Mouse (Mus musculus) stomach, embryonic 14.5 days (tissue): ENCODE data around the gene Zscan26. TPM values are rescaled to one million over a fixed set of nuclear protein-coding genes. Genes with fewer than 3 reads are reported as not detected.
A peak's percentile ranks its signal among the peaks of the same experiment; 100 is the strongest.

ENCODE experiments used
- ATAC-seq: fragments of 200-750 bp; cut with Nextera tagmentation; 2 replicates; pipeline ENCODE4 v1.8.0; 2017; ENCODE audit warnings: low read depth, moderate TSS enrichment; ENCODE audit not compliant: insufficient number of reproducible peaks, insufficient read depth, low FRiP score
- H3K27ac ChIP-seq: fragments of 300-500 bp; sonication (generic); 2 replicates; pipeline ENCODE4 v1.5.1; 2014; ENCODE audit warnings: mild to moderate bottlenecking, low read length, moderate library complexity, mixed read lengths
- H3K27me3 ChIP-seq: fragments of 300-500 bp; sonication (generic); 2 replicates; pipeline ENCODE4 v1.6.1; 2014; ENCODE audit warnings: low read length, control low read depth, mixed read lengths; ENCODE audit not compliant: control insufficient read depth, insufficient read depth
- H3K36me3 ChIP-seq: fragments of 300-500 bp; sonication (generic); 2 replicates; pipeline ENCODE4 v1.6.1; 2014; ENCODE audit warnings: mild to moderate bottlenecking, control low read depth, low read length, moderate library complexity, mixed read lengths; ENCODE audit not compliant: control insufficient read depth, insufficient read depth
- H3K4me1 ChIP-seq: fragments of 300-500 bp; sonication (generic); 2 replicates; pipeline ENCODE4 v1.6.1; 2014; ENCODE audit warnings: low read length, control low read depth, mixed read lengths; ENCODE audit not compliant: control insufficient read depth, insufficient read depth
- H3K4me2 ChIP-seq: fragments of 300-500 bp; sonication (generic); replicated peaks from 2 replicates; pipeline ENCODE4 v1.6.1; 2014; ENCODE audit warnings: low read depth, low read length, control low read depth
- H3K4me3 ChIP-seq: fragments of 300-500 bp; sonication (generic); 2 replicates; pipeline ENCODE4 v1.5.1; 2014; ENCODE audit warnings: low read depth, low read length, control low read depth
- H3K9ac ChIP-seq: fragments of 300-500 bp; sonication (generic); replicated peaks from 2 replicates; pipeline ENCODE4 v1.6.1; 2014; ENCODE audit warnings: low read depth, mild to moderate bottlenecking, control low read depth, low read length, moderate library complexity, mixed read lengths
- H3K9me3 ChIP-seq: fragments of 300-500 bp; sonication (generic); 2 replicates; pipeline ENCODE4 v1.6.1; 2016; ENCODE audit warnings: low read depth, low read length, control low read depth; ENCODE audit not compliant: control insufficient read depth
- WGBS: fragments of 180-500 bp; shearing (Covaris S2); extraction: QIAGEN DNeasy Blood & Tissue Kit; methylation state at CpG from one replicate; pipeline ENCODE4 v1.1.7; 2014; 5-methylcytosine and 5-hydroxymethylcytosine counted together
- polyA plus RNA-seq: library from polyadenylated mRNA; unstranded; fragments of >200 nt; fragmentation: Nextera tagmentation; extraction: Ambion mirVana; gene quantifications from 2 replicates; pipeline ENCODE4 v1.2.1, GENCODE M21; 2014

Gene Zscan26
- polyA plus RNA-seq, 1 experiment from 2014 or later, result 35.8 TPM

DNA sequence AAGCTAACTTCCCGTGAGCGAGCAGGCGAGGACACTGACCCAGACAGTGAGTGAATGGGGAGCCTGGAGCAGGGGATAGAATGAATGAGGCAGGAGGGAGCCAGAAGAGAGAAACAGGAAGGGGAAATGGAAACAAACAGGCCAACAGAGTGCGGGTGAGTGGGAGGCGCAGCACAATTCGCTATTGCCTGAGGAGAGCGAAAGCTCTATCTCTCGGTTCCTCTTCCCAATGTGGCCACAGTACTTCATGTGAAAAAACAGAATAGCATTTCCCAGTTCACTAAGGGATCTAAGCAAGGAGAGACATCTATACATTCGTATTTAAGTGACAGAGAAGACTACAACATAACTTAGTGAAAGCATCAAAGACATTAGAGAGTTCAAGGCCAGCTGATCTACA is 6.7 kb downstream of the Zscan26 start:
- 89% methylated on average over 9 of the region's 9 CpGs for WGBS
- H3K9me3 ChIP-seq, result no peaks in the 10 kb centered on the region
- no peak overlapping the region for H3K4me3 ChIP-seq
- H3K4me1 ChIP-seq, result no peaks in the 10 kb centered on the region
- no peak overlapping the region for H3K4me2 ChIP-seq
- H3K9ac ChIP-seq, result no peak overlapping the region
- peaks cover 41% of the 10 kb centered on the region for H3K36me3 ChIP-seq
- ATAC-seq, result no peak
- H3K27ac ChIP-seq, result no peak overlapping the region
- no peaks in the 10 kb centered on the region for H3K27me3 ChIP-seq

DNA sequence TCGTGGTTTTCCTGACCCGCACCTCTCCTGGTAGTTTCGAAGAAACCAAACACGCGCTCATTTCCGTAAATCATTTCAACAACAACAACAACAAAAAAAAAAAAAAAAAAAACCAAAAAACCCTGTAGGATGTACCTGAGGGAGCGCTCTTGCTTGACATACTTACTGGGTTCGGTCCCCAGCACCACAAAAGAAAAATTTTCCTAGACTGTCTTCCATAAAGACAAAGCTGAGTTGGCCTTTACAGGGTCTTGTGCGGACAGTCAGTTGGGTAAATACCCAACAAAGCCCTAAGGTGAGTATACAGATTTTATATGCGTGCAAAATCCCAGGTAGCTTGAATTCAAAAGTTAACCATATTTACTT is 12.3 kb downstream of the Zscan26 start:
- H3K4me1 ChIP-seq, result 0 out of 2 replicates have a peak, but pooled peaks cover 3% of the 10 kb centered on the region
- peak overlapping the region; percentile 51 for H3K4me3 ChIP-seq
- H3K4me2 ChIP-seq, result peak overlapping the region; percentile 86
- H3K27me3 ChIP-seq, result no peaks in the 10 kb centered on the region
- 17% methylated on average over 10 of the region's 10 CpGs for WGBS
- no peak for ATAC-seq
- peaks cover 27% of the 10 kb centered on the region for H3K36me3 ChIP-seq
- no peaks in the 10 kb centered on the region for H3K9me3 ChIP-seq
- peak overlapping the region; percentile 78; the same call in 1 of the 2 replicates for H3K27ac ChIP-seq
- peak overlapping the region; percentile 52; the same call in 1 of the 2 replicates for H3K9ac ChIP-seq

DNA sequence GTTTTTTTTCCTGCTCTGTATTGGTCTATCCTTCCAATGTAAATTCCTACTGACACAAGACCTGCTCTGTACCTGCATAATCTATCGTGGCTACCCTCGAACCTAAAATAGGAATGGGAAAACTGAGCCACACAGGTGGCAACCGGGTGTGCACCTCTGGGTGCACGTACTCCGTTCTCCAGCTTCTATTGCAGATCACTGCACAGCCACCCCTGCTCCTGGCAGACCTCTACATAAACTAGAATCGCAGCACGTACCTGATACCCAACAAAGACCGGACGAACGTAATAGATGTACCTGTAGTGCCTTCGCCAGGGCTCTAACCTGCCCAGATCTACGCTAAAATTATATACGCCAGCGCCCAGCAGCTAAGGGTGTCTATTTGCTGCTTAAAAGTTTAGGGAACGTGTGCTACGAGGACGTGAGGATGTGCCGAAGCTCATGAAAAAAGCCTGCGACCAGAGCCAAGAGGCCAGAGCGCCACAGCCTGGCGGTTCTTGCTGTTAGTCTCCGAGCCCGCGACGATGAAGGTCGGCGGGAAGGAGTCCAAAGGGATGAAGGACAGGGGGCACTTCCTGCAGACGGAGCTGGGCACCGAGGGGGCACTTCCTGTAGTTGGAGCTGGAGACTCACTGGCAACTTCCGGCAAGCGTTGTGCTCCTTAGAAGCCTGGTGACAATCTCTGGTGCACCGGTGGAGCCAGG is 12.9 kb downstream of the Zscan26 start, which contains the start of gene Pgbd1:
Gene Pgbd1, minus strand, starts transcription at position 556 of the 704 bp plus-strand sequence.
- Histone ChIP-seq H3K36me3 (peaks cover 22% of the 10 kb centered on the region), H3K9me3 (no peaks in the 10 kb centered on the region), H3K4me2 (peak within 1 kb of the TSS; percentile 86), H3K4me3 (peak within 1 kb of the TSS; percentile 51), H3K27ac (peak within 1 kb of the TSS; percentile 78), H3K4me1 (0 out of 2 replicates have a peak, but pooled peaks cover 3% of the 10 kb centered on the region), H3K9ac (peak within 1 kb of the TSS; percentile 52), H3K27me3 (no peaks in the 10 kb centered on the region)
- under 1% methylated on average over 32 of the region's 32 CpGs for WGBS
- ATAC-seq, result peak; percentile 89

DNA sequence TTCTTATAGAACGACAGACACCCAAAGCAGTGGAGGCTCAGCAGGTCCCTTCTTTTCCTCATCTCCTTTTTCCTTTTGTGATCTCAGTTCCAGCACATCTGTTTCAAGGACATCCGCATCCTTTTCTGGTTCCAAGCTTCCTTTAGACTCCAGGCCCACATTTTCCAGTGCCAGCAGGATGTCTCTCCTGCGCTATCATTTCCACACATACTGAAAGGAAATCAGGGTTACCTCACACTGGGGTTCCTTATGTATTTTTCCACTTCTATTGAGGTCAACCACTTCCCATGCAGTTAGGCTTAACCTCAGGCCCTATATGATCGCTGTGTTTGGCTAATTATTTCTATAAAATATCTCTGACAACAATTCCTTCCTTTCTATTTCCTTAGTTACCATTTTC is 18.1 kb downstream of the Zscan26 start:
- H3K4me1 ChIP-seq, result 0 out of 2 replicates have a peak, but pooled peaks cover 3% of the 10 kb centered on the region
- H3K27me3 ChIP-seq, result no peaks in the 10 kb centered on the region
- no peak for ATAC-seq
- H3K9ac ChIP-seq, result no peak overlapping the region
- H3K36me3 ChIP-seq, result no peaks in the 10 kb centered on the region
- no peak overlapping the region for H3K4me3 ChIP-seq
- no peak overlapping the region for H3K27ac ChIP-seq
- 89% methylated on average over 4 of the region's 4 CpGs for WGBS
- H3K9me3 ChIP-seq, result no peaks in the 10 kb centered on the region
- no peak overlapping the region for H3K4me2 ChIP-seq

DNA sequence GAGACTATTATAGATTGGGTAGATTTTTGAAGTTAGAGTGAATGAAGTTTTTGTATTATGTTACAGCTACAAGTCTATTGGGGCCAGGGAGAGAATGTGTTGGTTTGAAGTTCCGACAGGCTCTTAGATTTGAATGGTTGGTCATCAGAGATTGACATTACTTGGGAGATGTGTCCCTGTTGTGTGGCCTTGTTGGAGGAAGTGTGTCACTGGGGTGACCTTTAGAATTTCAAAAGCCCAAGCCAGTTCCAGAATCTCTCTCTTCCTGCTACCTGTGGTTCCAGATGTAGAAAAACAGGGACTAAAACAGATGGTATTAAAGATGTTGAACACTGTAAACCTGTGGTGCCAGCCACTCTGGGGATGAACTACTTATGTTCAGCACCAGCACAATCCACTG is 25.9 kb downstream of the Zscan26 start:
- no peak overlapping the region for H3K4me3 ChIP-seq
- no peak overlapping the region for H3K9ac ChIP-seq
- no peaks in the 10 kb centered on the region for H3K4me1 ChIP-seq
- no peaks in the 10 kb centered on the region for H3K27me3 ChIP-seq
- ATAC-seq, result no peak
- no peaks in the 10 kb centered on the region for H3K36me3 ChIP-seq
- H3K9me3 ChIP-seq, result no peaks in the 10 kb centered on the region
- no peak overlapping the region for H3K27ac ChIP-seq
- 94% methylated on average over 1 of the region's 1 CpGs for WGBS
- no peak overlapping the region for H3K4me2 ChIP-seq

DNA sequence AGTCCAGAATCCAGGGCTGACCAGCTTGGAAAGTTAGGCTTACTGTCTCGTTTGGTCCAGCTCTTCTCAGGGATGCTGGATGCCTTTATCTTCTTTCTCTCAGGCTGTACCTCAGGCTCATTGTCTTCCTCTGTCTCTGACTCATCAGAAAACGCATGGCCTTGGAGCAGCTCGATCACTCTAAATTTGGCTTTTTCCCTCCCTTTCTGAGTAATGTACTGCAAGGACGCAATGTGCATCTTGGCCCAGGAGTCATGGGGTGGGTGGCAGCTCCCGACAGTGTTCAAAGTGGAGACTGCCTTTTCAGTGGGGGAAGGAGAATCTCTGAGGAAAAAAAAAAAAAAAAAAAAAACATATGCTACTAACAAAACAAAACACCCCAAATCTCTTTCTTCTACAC is 30.2 kb downstream of the Zscan26 start:
- H3K4me3 ChIP-seq, result no peak overlapping the region
- no peak overlapping the region for H3K27ac ChIP-seq
- no peak for ATAC-seq
- no peak overlapping the region for H3K9ac ChIP-seq
- no peaks in the 10 kb centered on the region for H3K27me3 ChIP-seq
- H3K36me3 ChIP-seq, result no peaks in the 10 kb centered on the region
- no peak overlapping the region for H3K4me2 ChIP-seq
- 71% methylated on average over 5 of the region's 5 CpGs for WGBS
- H3K4me1 ChIP-seq, result no peaks in the 10 kb centered on the region
- H3K9me3 ChIP-seq, result no peaks in the 10 kb centered on the region

DNA sequence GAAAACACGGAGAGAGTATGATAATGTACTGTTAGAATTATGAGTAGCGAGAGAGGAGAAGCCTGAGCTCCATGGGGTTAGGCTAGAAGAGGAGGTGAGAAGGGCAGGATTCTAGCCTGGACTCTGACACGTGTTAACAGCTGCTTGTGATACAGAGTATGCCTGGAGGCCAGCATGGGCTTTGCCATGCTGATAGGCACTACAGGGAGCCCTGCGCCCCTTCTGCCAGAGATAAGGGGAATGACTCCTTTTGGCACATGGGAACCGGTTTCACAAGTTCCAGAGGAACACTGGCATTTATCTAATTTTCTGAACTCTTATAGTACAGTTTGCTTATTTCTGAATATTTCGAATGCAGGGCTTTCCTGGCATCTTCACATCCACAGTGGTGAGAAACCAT is 34.7 kb downstream of the Zscan26 start:
- ATAC-seq, result peak; percentile 78
- 60% methylated on average over 6 of the region's 6 CpGs for WGBS
- no peaks in the 10 kb centered on the region for H3K9me3 ChIP-seq
- no peak overlapping the region for H3K4me3 ChIP-seq
- H3K27ac ChIP-seq, result no peak overlapping the region
- H3K4me2 ChIP-seq, result no peak overlapping the region
- no peaks in the 10 kb centered on the region for H3K27me3 ChIP-seq
- H3K9ac ChIP-seq, result no peak overlapping the region
- H3K4me1 ChIP-seq, result no peaks in the 10 kb centered on the region
- H3K36me3 ChIP-seq, result no peaks in the 10 kb centered on the region

DNA sequence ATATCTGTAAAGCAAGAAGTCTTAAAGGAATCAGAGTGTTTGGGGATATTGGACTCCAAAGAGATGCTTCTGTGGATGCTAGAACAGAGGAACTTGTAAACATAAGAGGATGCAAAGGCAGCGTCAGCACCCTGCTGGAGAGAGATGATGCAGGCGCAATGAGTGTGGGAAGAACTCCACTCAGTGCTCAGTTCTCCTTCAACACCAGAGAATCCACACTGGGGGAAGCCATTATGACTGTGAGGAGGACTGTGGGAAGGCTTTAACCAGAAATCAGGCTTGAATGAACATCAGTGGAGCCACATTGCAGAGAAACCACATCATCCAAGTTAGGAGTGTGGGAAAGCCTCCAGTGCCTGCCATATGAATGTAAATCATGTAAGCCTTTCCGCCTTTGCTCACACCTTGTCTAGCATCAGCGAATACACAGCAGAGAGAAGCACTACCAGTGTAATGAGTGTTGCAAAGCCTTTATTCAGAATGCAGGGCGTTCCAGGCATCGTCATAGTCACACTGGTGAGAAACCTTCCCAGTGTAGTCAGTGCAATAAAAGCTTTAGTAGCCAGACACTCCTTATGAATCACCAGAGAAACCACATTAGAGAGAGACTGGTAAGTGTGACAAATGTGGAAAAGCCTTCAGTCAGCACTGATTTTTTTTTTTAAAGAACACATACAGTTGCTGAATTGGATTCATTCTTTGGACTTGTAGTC is 36.1 kb downstream of the Zscan26 start:
- Histone ChIP-seq H3K4me2 (no peak overlapping the region), H3K27ac (no peak overlapping the region)

More for the DNA sequence above, 36.1 kb downstream of the Zscan26 start:
- no peaks in the 10 kb centered on the region for H3K27me3 ChIP-seq
- no peaks in the 10 kb centered on the region for H3K9me3 ChIP-seq
- no peak overlapping the region for H3K9ac ChIP-seq
- no peak overlapping the region for H3K4me3 ChIP-seq
- WGBS, result 70% methylated on average over 6 of the region's 6 CpGs
- no peaks in the 10 kb centered on the region for H3K4me1 ChIP-seq
- no peaks in the 10 kb centered on the region for H3K36me3 ChIP-seq
- ATAC-seq, result no peak
